Mouse (Mus musculus) CD4-positive naive resting alpha-beta T cell, adult 57 days (primary cell): ENCODE measurements around the gene Porcn. TPM values are rescaled to one million over a fixed set of nuclear protein-coding genes. Genes with fewer than 3 reads are reported as not detected.

Source experiments
- total RNA-seq: library from RNA; stranded (reverse); gene quantifications from one replicate; pipeline ENCODE4 v1.2.4, GENCODE M21; 2023

Gene Porcn
- not detected for total RNA-seq

DNA sequence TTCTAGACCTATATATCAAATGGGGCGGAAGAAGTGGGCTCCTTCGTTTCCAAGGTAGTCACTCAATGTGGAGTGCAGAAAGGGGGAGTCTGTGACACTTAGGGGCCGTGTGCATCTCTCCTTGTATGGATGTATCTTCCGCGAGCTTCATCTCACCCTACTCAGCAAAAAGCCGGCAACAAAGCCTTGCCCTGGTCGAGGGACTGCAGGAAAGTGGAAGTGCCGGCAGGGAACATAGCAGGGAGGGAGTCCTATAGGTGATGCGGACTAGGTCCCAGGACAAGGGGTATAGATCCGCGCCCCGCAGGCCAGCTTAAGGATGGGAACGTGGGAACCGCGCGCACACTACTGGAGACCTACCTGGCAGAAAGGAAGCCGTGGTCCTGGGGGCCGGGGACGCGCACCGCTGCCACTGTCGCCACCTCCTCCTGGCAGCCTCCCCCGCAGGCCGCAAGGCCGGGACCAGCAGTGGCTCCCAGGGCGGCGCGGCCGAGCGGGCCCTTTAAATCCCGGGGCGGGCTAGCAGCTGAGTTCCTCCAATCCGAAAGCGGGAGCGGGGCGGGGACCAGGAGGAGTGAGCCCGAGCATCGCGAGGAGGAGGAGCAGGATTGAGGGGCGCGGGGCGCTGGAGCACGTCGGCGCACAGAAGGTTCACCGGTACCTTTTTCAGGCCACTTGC is at the start of gene Porcn:
TSS of gene Porcn (minus strand) at position 511 of the 679 bp plus-strand sequence.

DNA sequence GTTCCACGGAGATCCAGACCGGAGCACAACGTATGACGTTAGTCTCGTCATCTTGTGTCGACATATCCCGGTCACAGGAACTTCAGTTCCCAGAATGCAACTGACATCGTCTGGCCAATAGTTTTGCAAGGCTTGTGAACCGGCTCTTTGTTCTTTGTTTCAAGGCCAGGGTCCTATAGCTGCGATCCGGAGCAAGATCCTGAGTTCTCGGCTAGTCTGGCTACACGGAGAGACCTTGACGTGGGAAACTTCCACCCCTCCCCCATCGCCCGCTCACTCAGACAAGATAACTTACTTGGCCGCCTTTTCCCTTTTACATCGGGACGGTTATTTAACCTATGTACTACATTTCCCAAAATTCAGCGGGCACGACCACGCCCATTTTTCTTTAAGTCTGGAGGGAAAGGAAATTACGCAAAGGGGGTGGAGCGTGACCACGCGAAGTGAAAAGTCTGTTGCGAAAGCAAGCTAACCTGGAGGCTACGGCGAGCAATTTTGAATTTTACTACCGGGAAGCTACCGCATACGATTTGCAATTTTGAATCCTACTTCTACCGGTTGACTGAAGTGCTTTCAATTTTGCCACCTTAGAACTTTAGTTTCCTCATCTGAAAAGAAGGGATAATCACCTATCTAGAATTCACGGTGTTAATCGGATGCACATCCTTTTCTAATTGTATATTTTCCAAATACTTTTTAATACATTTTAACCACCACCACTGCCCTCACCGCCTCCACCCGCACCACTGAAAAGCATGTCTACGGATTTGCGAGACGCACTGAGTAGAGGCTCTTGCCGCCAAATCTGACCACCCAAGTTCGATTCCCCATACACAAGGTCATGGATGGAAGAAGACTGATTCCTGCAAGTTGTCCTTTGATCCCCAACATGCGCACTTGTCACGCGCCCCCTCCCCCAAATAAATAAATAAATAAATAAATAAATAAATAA is 46.3 kb upstream of the Porcn start, which contains the start of gene Ftsj1:
TSS of gene Ftsj1 (minus strand) at position 73 of the 952 bp plus-strand sequence.

GRCm38 (mm10) chrX:8193419-8193723 is 13.0 kb downstream of the Porcn start, which contains the start of gene Ebp:
Gene Ebp, minus strand, starts transcription at chrX:8193512.

DNA sequence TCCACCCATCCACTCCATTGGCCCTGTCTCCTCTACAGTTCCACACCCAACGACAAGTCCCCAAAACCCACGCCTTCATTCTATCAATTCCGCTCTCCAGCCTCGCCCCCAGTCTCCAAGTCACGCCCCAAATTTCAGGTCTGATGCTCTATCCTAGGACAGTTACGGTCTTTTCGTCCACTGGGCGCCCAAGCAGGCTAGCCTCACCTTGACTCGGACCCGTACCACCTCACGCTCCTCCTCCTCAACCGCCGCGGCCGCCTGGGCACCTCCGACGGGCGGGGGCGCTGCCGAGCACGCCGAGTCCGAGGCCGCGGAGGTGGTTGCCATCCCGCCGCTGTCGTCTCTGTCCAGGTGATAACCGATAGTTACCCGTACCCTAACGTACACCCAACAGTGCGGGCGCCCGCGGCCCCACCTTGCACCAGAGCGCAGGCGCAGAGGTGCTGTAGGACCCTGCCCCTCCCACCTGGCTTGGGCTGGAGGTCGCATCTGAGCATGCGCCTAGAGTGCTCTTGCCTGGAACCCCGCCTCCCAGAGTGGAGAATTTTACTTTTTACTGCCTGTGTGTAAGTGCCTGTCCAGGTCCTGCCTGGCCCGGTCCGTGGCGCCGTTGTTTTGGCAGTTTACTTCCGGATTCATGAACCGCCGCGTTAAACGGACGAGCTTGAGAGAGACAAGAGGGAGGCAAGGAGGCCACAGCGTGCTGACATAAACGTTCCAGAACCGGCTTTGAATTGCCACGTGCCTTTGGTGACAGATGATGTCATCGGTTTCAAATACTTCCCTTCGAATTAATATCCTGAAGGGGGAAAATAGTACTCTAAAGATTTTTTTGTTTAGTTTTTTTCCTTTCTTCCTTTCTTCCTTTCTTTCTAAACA is 30.6 kb downstream of the Porcn start, which contains the start of gene Tbc1d25:
TSS of gene Tbc1d25 (minus strand) at position 678 of the 882 bp plus-strand sequence.

DNA sequence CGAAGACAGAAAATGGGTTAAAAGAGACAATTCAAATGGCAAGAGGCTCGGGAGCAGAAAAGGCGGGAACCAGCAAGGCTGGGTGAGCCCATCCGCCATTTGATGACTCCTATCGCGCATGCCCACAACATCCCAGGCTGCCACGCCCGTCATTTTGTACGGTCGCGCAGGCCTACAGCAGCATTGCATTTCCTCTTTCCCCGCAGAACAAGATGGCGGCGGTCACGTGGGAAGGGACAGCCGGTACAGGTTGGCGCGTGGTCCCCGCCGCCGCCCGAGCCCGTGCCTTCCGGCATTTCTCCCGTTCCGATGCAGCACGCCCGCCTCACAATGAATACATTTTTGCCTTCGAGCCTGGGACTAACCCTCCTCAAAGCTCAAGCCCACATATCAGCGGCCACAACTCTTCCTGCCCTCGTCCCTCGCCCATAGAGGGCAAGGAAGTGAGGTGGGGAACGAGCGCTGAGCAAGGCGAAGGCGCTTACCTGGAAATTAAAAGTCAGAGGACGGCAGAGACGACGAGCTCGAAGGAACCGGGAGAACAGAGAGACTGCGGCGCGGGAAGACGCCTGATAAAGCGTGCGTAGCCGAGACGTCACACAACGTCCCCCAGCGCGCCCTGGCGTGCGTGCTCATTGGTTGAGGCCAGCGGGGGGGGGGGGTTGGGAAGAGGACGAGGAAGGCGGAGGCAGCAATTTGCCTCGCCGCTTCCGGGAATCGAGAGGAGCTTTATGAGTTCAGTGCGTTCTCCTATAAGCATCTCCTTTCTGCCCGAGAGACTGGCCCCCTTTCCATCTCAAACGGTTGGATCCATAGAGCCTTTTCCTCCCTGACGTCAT is 61.0 kb downstream of the Porcn start, which contains the start of gene Rbm3:
TSS of gene Rbm3 (minus strand) at position 728 of the 839 bp plus-strand sequence.

Other genes starting within 250 kb of the Porcn start
- 3.3 TPM for gene Gata1, start 228.5 kb downstream of the Porcn start, total RNA-seq
- gene Glod5, start 188.0 kb downstream of the Porcn start, total RNA-seq: not detected
- 30.1 TPM for gene Suv39h1, start 131.8 kb downstream of the Porcn start, total RNA-seq
- gene Was, start 116.0 kb downstream of the Porcn start, total RNA-seq: 114 TPM
- 49.9 TPM for gene Wdr13, start 73.6 kb downstream of the Porcn start, total RNA-seq
- gene Rbm3, start 60.6 kb downstream of the Porcn start, total RNA-seq: 479 TPM
- gene Tbc1d25, start 30.3 kb downstream of the Porcn start, total RNA-seq: 16.9 TPM
- 48.9 TPM for gene Ebp, start 13.0 kb downstream of the Porcn start, total RNA-seq
- gene Ftsj1, start 45.9 kb upstream of the Porcn start, total RNA-seq: 16.3 TPM
- not detected for gene Slc38a5, start 64.6 kb upstream of the Porcn start, total RNA-seq
- gene Ssxb10, start 120.9 kb upstream of the Porcn start, total RNA-seq: not detected
- gene Ssxb9, start 160.5 kb upstream of the Porcn start, total RNA-seq: not detected
- gene Ssxb1, start 206.8 kb upstream of the Porcn start, total RNA-seq: not detected